Mouse (Mus musculus): ENCODE measurements around the gene Tbx2. TPM values are rescaled to one million over a fixed set of nuclear protein-coding genes. Genes with fewer than 3 reads are reported as not detected.

Gene Tbx2
- polyA plus RNA-seq, 1 experiment = 54.0 TPM

DNA sequence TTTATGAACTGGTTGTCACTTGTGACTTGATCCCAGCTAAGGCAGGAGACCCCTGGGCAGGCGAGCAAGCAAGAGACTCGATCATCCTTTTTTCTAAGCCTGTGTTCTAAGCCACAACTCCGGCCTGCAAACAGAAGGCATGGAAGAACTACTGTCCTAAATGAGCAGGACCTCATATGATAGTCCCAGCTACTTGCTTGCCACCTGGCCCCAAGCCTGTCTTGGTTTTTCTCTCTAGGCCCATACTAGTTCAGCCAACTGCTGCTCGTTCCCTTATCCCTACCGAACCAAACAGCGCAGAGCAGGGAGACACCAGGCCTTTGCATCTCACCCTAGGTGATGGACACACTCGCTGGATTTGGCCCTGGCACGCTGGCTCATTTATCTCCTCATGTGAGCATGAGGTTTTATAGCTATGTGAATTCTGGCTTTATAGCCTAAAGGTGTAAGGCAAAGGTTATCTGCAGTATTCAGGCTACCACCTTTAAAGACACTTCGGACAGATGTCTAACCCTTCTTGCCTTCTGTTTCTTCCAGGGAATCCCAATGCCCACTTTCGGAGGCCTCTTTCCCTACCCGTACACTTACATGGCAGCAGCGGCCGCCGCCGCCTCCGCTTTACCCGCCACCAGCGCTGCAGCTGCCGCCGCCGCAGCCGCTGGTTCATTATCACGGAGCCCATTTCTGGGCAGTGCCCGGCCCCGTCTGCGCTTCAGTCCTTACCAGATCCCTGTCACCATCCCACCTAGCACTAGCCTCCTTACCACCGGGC lies 7.9 kb downstream of the Tbx2 start:
- no peak for DNase-seq (ENCODE audit: low read depth)

DNA sequence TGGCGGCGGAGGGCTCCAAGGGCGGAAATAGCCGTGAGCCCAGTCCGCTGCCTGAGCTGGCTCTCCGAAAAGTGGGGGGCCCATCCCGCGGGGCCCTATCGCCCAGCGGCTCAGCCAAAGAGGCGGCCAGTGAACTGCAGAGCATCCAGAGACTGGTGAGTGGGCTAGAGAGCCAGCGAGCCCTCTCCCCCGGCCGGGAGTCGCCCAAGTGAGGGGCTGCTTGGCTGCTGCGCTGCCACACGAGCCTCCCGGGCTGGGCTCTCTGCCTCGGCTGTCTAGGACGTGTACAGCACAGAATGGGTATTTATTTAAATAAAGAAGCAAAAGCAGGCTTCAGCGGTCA lies 8.4 kb downstream of the Tbx2 start:
- DNase-seq (ENCODE audit: low read depth) = no peak

DNA sequence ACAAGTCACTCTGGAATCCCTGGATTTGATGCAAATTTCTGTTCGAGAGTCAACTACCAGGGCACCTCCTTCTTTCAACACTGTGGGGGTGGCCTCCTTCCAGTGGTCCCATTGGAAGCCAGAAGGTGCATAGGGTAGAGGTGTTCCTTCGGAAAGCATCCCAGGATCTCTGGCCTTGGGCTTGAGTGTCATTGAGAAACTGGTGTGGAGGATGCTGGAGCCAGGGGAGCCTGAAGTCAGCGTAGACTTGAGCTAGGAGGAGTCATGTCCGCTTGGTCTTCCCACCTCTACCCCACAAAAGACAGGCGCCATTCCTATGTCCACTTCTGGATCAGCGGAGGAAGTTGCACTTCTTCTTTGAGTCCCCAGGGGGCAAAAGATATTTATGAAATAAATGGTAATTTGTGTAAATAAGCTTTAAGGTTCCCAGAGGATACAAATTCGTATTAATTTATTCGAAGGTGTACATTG lies 8.9 kb downstream of the Tbx2 start:
- DNase-seq (ENCODE audit: low read depth) = no peak

DNA sequence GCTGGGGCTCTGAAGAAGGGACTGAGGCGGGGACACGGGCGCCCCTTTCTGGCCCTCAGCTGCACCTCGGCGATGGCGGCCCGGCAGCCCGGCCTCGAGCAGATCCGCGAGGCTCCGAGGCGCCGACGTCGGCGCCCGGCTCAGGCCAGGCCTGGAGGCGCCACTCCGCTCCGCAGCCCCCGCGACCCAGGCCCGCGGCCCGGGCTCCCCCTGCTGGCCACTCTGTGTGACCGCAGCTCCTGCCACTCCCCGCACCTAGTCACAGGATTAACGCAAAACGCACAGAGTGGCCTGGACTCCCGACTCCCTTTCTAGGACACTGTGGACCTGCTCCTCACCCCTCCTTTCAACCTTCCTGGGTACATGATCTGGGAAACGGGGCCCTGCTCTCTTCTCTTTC lies 9.6 kb downstream of the Tbx2 start:
- DNase-seq (ENCODE audit: low read depth) = no peak

DNA sequence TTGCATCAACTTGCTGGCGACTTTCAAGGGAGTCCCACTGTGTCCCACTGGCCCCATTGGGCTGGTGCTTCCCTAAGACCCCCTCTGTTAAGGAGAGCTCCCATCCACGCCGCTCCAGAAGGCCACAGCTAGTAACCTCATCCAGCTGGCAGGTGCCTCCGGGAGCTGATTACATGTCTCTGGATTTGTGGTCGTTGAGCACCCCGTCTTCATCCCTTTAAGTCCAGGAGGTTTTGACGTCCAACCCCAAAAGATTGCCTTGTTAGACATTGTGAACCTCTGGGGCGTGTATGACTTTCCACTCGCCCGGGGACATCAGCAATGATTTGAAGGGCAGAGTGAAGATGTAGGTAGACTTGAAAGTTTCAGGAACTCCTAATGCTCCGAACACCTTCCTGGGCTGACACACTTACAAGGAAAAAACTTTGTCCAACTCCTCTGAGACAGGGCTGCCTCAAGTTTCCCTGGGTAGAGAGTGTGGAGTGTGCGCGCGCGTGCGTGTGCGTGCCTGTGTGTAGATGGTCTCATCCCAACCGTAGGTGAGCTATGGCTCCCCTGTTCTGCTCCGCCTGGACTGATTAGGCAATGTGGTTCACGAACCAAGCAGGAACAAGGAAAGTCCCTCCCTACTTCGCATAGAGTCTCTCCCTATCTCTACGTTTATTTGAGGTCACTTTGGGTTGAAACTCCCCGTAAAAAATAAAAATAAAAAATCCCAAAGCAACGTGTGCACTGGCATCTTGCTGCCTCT lies 10.4 kb downstream of the Tbx2 start:
- no peak for DNase-seq (ENCODE audit: low read depth)

DNA sequence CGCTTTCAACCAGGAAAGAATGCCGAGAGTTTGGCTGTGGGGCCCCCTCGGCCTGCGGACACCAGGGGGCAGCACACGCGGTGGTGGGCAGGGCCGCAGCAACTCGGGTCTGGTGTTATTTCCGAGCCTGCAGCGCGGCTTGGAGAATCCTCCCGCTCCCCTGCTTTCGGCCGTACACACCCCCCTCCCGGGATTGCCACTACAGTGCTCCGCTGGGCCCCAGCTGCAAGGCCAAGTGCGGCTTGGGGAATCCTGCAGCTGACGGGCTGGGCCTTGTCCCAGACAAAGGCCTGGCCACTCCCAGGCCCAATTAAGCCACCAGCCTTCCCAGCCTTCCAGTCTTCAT lies 11.0 kb downstream of the Tbx2 start:
- DNase-seq (ENCODE audit: low read depth) = no peak

DNA sequence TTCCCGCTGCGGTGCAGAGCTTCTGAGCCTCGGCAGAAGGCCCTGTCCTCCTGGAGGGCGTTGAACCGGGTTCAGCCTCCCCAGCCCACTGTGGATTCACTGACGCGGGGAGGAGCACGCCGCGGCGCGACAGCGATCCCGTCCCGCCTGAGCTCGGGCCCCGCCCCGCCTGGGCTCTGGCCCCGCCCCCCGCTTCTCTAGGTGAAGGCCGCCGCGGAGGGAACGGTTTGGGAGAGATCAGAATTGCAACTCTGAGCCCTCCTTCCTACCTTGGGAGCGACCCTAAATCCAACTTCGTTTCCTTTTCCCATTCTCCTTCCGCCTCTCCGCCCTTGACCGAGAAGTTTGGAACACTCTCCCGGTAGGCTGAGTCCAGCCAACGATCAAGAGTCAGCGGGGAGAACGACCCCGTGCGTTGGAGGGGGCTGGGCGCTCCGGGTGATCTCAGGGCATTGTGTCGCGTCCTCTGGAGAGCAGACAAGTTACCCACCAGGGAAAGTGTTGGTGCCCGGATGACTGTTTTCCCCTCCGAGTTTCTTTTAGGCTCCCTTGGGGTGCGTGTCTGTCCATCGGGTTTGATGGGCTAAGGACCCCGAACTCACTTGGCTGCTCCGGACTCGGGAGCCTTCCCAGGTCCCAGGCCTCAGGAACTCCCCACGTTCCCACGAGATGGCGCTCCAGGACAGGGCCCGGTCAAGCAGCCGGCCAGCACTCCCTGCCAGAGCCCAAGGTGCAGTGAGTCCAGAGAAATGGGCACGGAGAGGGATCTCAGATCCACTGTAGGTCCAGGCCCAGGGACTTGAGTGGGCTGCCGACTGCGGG lies 12.0 kb downstream of the Tbx2 start:
- DNase-seq (ENCODE audit: low read depth) = no peak

DNA sequence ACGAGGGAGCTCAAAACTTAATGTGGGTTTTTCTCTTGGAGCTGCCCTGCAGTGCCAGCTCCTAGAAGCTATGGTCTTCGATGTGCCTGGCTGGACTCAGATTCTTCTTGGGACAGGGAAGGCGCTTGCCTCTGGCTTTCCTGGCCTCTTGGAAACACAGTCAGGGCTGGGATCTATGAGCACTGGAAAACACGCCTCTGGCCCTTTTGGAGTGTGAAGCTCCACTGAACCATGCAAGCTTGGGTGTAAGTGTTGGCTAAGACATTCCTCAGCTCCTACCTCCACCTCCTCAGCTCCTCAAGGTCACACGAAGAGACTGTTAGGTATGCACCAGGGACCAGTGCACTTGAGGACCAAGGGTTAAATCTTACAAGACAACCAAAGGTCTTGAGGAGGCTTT lies 12.6 kb downstream of the Tbx2 start:
- no peak for DNase-seq (ENCODE audit: low read depth)

DNA sequence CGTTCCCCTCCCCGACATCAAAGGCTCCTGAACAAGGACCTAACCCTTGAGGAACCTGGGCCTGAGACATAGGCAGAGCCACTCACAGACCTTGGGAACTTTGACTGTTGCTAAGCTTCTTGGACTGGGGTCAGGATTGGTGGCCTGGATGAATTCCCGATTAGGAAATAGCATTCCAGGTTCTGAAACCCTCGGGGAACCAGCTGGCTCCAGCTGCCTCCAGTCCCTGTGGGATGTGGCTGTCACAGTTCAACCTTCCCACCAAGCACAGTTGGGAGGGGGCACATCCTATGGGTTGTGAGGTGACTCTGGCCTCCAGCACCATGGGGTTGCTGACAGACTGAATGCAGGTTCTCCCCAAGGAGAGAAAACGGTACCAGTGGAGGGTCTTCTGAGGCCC lies 13.6 kb downstream of the Tbx2 start:
- DNase-seq (ENCODE audit: low read depth) = no peak

DNA sequence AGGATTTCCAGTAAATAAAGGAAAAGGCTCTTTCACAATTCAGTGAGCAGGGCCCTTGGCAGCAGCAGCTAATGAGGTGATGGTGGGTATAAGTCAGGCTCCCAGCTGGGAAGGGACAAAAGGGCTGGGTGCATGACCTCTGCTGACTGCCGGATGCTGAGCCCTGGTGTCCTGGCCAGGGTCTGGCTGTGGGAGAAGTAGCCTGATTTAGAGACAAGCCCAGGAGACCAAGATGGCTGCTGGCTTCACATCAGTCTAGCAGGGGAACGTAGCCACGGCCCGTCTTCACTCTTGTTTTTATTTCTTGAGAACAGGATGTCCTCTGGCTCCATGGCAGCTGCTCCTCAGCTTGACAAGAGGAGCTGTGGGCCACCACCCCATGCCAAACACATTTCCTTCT lies 14.2 kb downstream of the Tbx2 start:
- no peak for DNase-seq (ENCODE audit: low read depth)

DNA sequence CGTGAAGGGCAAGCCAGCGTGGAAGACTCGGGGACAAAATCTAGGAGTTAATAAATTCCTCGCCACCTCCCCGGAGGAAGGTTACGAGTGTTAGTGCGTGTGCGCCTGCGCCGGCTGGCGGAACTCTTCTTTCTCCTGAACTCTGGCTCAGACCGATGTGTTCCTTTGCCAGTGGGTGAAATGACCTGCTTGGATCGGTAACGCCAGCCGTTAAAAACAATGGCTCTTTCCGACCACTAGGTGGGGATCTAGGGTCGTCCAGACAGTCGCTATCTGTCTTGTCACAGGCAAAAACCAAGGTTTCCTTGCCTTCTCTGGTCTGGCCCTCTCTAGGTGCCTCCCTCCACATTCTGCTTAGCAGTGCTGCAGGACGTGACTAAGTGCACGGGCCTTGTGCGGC lies 16.7 kb downstream of the Tbx2 start:
- DNase-seq (ENCODE audit: low read depth) = no peak

DNA sequence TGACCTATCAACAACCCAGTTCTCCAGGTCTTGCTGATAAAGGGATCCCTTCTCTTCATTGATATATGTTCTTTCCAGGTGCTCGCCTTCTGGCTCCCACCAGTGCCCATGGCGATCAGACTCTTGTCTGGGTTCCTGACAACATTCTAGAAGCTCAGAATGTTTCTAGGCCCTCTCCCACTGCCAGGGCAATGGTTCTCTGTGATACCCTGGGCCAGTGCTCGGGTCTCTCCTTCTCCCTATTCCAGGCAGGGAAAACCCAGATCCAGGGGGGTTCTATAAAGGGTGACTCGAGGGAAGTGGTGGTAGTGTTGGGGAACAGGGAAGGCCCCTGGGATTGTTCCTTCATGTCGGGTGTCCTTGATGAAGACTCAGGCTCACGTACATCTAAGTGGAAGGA lies 17.9 kb downstream of the Tbx2 start, which contains the start of gene Gm11444:
Gene Gm11444 (minus strand): TSS at position 101 of the 400 bp plus-strand sequence.
- no peak for DNase-seq (ENCODE audit: low read depth)

DNA sequence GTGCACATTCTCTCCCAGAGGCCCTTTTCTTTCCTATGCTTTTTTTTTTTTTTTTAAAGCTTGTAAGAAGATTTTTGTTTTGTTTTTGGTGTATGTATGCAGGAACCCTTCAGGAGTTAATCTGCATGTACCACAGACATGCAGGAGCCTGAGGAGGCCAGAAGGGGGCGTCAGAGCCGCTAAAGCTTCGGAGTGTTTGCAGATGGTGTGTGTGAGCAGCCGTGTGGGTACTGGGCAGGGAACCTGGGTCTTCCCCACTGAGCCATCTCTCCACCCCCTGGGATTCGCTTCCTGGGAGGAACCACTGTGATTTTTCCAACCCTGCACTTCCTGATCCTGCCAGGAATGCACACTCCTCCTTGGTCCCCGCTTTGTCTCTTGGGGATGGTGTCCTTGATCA lies 18.4 kb downstream of the Tbx2 start:
- DNase-seq (ENCODE audit: low read depth) = no peak

DNA sequence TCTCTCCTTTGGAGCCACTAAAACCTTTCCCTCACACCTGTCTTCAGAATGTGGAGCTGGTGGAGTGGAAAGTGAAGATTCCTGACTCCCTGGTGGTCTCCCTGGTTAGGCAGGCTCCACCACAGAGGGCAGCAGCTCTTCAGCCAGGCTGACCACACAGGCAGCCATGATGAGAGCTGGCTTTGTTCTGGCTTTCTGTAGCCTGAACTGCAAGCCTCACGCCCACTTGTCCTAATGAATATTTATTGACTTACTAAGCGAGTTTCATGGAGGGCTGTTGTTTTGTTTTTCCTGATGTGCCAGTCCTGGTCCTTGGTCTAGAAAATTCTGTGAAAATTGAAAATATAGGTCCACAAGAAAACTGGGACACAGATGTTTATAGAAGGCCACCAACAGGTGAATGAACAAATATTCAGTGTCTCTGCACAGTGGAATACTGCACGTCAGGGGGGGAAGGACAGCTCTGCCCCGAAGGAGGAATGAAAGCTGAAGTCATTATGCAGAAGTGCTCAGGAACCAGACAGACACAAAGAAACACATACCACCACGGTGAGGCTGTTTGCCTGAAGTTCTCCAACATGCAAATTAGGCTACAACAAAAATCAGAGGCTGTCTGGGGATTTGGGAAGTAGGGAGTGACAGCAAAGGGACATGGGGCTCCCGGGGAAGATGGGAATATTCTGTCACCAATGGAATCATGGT lies 25.8 kb downstream of the Tbx2 start:
- DNase-seq (ENCODE audit: low read depth) = no peak

DNA sequence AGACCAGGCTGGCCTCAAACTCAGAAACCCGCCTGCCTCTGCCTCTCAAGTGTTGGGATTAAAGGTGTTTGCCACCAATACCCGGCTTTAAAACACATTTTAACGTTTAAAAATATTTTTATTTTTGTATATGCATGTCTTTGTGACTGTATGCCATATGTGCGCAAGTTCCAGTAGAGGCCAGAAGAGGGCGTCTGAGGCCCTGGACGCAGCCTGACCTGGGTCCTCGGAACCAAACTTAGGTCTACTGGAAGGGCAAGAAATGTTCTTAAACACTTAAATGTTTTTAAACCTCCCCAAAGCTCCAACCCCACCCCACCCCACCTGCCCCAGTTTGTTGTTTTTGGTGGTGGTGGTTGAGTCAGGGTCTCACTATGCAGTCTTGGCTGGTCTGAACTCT lies 32.0 kb downstream of the Tbx2 start:
- DNase-seq (ENCODE audit: low read depth) = no peak

DNA sequence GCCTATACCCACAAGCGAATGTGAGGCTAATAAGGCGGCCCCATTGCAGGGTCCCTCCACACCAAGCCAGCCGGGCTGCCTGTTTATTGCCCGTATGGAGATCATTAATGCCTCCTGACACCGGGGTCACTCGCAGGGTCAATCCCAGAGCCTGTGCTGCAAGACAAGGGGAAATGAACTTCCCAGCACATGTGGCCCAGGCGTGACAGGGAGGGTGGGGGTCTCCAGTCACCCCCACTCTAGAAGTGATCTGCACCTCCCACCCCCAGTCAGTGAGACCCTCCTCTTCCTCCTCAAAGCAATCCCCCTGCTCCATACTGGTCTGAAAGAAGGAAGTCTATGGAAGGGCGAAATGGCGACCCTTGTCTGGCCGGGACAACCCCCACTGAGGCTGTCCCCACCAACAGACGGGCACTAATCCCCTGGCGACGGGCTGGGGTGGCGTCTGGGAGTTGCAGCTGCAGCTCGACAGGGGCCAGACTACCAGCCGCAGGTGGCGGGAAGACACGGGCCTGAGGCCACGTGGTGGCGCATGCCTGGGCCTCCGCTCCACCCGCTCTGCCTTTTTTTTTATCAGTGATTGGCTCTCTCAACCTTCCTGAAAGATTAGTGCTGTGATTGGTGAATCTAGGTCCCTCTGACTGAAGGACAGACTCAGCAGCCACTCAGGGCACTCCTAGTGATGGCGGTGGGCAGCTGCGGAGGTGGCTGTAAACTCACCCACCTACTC lies 43.9 kb downstream of the Tbx2 start:
- DNase-seq (ENCODE audit: low read depth) = no peak

DNA sequence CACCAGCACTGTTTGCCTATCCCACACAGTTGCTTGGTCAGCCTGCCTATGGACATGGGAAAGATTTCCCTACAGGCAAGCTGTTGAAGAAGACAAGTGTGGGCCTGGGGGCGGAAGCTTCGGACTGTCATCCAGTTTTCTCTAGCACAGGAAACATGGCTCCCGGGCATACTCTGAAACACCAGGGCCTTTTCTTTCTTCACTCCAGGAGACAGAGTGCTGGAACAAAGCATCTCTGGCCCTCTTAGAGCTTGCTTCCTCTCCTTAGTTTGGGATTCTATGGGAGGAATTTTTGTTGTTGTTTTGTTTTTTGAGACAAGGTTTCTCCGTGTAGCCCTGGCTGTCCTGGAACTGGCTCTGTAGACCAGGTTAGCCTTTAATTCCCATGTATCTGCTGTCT lies 52.1 kb downstream of the Tbx2 start:
- DNase-seq (ENCODE audit: low read depth) = no peak

DNA sequence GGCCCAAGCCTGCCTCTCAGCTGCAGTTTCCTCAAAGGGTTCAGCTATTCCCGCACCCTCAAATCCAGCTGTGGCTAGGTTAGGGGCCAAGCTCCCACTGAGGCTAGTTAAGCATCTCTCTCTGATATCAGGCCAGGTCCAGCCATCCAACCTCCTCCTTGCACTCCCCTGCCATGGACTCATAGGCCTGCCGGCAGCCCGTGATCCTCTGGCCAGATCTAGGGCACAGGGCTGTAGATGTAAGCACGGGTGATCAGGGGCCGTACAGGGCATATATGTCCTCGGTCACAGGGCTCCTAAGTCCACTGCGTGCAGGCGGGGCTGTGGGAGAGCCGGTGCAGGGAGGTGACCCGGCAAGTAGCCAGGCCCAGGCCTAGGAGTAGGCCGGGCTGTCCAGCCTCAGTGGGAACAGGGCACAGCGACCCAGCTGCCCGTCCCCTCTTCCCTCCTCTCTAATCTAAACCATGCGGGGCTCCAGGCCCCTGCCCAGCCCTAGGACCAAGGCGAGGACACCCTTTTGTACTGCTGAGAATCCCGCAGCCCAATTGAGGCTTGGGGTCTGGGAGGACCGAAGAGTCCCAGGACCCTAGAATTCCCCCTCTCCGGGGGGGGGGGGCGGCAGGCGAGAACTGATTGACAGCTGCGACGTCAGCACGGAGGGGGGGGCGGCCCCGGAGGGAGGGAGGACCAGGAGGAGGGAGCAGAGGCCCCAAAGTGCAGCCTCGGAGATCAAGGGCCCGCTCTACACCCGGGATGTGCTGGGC lies 53.5 kb downstream of the Tbx2 start, which contains the start of gene Tbx4:
Gene Tbx4 (plus strand): TSS at position 758 of the 764 bp plus-strand sequence.
- no peak for DNase-seq (ENCODE audit: low read depth)

DNA sequence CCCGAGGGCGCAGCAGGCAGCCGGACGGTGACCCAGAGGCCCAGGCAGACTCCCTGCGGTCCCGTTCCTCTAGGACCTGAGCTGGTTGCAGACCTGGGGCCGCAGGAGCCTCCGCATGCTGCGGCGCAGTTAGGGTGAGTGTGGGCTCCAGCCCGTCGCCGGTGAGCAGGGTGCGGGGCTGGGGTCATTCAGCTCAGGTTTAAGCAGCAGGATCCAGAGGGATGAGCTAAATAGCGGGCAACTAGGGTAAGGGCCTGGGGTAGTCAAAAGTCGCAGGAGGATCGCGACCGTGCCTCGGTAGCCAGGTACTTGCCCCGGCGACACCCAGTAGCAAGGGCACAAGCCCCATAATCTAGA lies 54.1 kb downstream of the Tbx2 start:
- no peak for DNase-seq (ENCODE audit: low read depth)

DNA sequence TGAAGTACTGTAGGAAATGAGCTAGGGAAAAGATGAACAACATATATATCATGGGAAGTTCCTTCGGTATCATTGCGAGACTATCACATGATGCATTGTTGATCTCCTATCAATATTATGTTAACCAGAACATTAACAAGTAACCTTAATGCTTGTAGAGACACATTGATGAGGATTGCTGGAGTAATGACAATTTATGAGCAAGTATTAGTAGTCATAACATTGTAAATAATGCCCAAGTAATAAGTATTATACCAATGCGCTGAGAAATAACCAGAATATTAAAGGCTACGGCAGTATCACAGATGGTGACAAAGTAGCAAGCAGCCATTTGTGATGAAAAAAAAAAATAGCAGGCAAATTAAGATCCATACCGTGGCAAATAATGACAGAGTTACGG lies 54.9 kb downstream of the Tbx2 start:
- no peak for DNase-seq (ENCODE audit: low read depth)
